Comparison of ENCODE assay signal across 8 mouse cellular contexts in the genomic region with DNA sequence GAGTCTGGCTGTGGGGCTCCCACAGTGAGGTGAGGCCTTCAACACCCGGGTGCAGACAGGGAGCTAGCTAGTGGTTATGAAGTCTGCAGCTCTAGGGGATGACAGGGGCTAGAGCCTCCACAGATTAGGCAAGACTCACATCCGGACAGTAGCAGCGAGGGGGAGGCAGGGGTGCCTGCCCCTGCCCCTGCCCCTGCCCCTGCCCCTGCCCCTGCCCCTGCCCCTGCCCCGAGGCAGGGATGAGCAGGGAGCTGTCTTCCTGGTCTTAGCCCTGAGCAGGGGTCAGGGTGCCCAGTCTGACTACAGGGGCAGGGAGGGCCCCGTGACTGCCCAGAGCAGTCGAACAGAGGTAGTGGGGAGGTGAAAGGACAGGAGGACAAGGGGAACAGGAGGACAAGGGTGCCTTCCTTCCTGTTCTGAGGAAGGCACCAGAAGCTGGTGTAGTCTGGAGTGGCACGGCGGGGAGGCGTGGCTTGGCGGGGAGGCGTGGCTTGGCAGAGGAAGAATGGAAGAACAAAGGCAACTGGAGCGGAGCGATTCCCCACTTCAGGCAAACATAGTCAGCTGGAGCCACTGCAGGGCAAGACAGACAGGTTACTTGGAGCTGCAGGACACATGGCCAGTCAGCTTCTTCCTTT. TPM values are rescaled to one million over a fixed set of nuclear protein-coding genes. Genes with fewer than 3 reads are reported as not detected.
A peak's percentile ranks its signal among the peaks of the same experiment; 100 is the strongest.
DNase-seq lines count a peak whose midpoint lies in the region; ATAC-seq and TF ChIP-seq lines count a peak whose summit lies in the region.

No protein-coding gene starts in this region.

- H3K27ac ChIP-seq in embryonic facial prominence, embryonic 14.5 days (replicated peaks; ENCODE audit: low read depth, low read length), result no peak overlapping the region
- peak overlapping the region; percentile 76 for H3K27ac ChIP-seq in liver, postnatal 0 days (ENCODE audit: low read depth)
- H3K27ac ChIP-seq in neural tube, embryonic 11.5 days (ENCODE audit: low read depth, low read length), result peak overlapping the region; percentile 29; the same call in 1 of the 2 replicates
- H3K27ac ChIP-seq in stomach, postnatal 0 days (replicated peaks), result peak overlapping the region; percentile 81

- H3K4me1 ChIP-seq in embryonic facial prominence, embryonic 14.5 days (ENCODE audit: control insufficient read depth, insufficient read depth, low read length), result peaks cover 10% of the 10 kb centered on the region
- H3K4me1 ChIP-seq in liver, postnatal 0 days (ENCODE audit: insufficient read depth), result peaks cover 19% of the 10 kb centered on the region
- peaks cover 6% of the 10 kb centered on the region; the same call in 1 of the 2 replicates for H3K4me1 ChIP-seq in neural tube, embryonic 11.5 days (ENCODE audit: control insufficient read depth, insufficient read depth, low read length)
- peaks cover 2% of the 10 kb centered on the region; the same call in 1 of the 2 replicates for H3K4me1 ChIP-seq in stomach, postnatal 0 days (replicated peaks; ENCODE audit: control insufficient read depth, insufficient read depth)

- peak overlapping the region; percentile 5; the same call in 1 of the 2 replicates for H3K4me3 ChIP-seq in embryonic facial prominence, embryonic 14.5 days (ENCODE audit: low read depth, low read length)
- no peak overlapping the region for H3K4me3 ChIP-seq in liver, postnatal 0 days (ENCODE audit: low read depth, low read length)
- H3K4me3 ChIP-seq in neural tube, embryonic 11.5 days (ENCODE audit: low read depth, low read length), result no peak overlapping the region
- no peak overlapping the region for H3K4me3 ChIP-seq in stomach, postnatal 0 days (ENCODE audit: low read depth, low read length)

- no peak for TF ChIP-seq EP300 in liver, postnatal 0 days (IDR thresholded peaks at IDR 0.05; ENCODE audit: low read depth)
- no peak for TF ChIP-seq EP300 in stomach, postnatal 0 days (optimal IDR thresholded peaks at IDR 0.05)

- ATAC-seq in embryonic facial prominence, embryonic 14.5 days (ENCODE audit: low read depth), result peak; percentile 77
- ATAC-seq in liver, postnatal 0 days, result peak; percentile 69
- ATAC-seq in neural tube, embryonic 11.5 days (ENCODE audit: insufficient read depth, low FRiP score, low TSS enrichment), result peak; percentile 60
- ATAC-seq in stomach, postnatal 0 days (ENCODE audit: low FRiP score, low TSS enrichment), result peak; percentile 79

- 4% methylated on average over 8 of the region's 13 CpGs for WGBS in embryonic facial prominence, embryonic 14.5 days
- 4% methylated on average over 13 of the region's 13 CpGs for WGBS in liver, postnatal 0 days (ENCODE audit: insufficient replicate concordance)
- WGBS in neural tube, embryonic 11.5 days, result 10% methylated on average over 12 of the region's 13 CpGs
- WGBS in stomach, postnatal 0 days, result 6% methylated on average over 11 of the region's 13 CpGs

- 0 out of 2 replicates have a peak overlapping the region, but pooled peaks have one; percentile 42 for H3K9ac ChIP-seq in embryonic facial prominence, embryonic 14.5 days (ENCODE audit: low read depth, low read length)
- peak overlapping the region; percentile 57 for H3K9ac ChIP-seq in liver, postnatal 0 days (replicated peaks)
- H3K9ac ChIP-seq in neural tube, embryonic 11.5 days (ENCODE audit: low read length), result peak overlapping the region; percentile 63
- peak overlapping the region; percentile 45; the same call in 1 of the 2 replicates for H3K9ac ChIP-seq in stomach, postnatal 0 days (ENCODE audit: low read length)

- no peaks in the 10 kb centered on the region for H3K36me3 ChIP-seq in embryonic facial prominence, embryonic 14.5 days (ENCODE audit: control insufficient read depth, insufficient read depth, low read length)
- peaks cover 29% of the 10 kb centered on the region; the same call in 1 of the 2 replicates for H3K36me3 ChIP-seq in liver, postnatal 0 days (replicated peaks; ENCODE audit: insufficient read depth, low read length)
- no peaks in the 10 kb centered on the region for H3K36me3 ChIP-seq in neural tube, embryonic 11.5 days (ENCODE audit: control insufficient read depth, insufficient read depth, low read length)
- peaks cover 7% of the 10 kb centered on the region for H3K36me3 ChIP-seq in stomach, postnatal 0 days (ENCODE audit: control insufficient read depth, insufficient read depth, low read length)

- intact Hi-C loops in heart, postnatal 14 days (cut with DNase I), result no loop called here

- no peak for TF ChIP-seq CTCF in liver, postnatal 0 days (IDR thresholded peaks at IDR 0.05; ENCODE audit: low read depth)
- no peak for TF ChIP-seq CTCF in stomach, postnatal 0 days (IDR thresholded peaks at IDR 0.05; ENCODE audit: low read depth)

- no peaks in the 10 kb centered on the region for H3K27me3 ChIP-seq in embryonic facial prominence, embryonic 14.5 days (replicated peaks; ENCODE audit: control insufficient read depth, insufficient read depth, low read length)
- H3K27me3 ChIP-seq in liver, postnatal 0 days (ENCODE audit: insufficient read depth, low read length), result no peaks in the 10 kb centered on the region
- H3K27me3 ChIP-seq in neural tube, embryonic 11.5 days (ENCODE audit: control insufficient read depth, insufficient read depth, low read length), result no peaks in the 10 kb centered on the region
- no peaks in the 10 kb centered on the region for H3K27me3 ChIP-seq in stomach, postnatal 0 days (ENCODE audit: control insufficient read depth, insufficient read depth, low read length)

- DNase-seq in gastrocnemius, adult 18-20 months (ENCODE audit: low spot score), result peak; percentile 38
- no peak for DNase-seq in gastrocnemius, adult 8-10 months (ENCODE audit: low spot score in 2 of 2)
- peak; percentile 79 for DNase-seq in embryonic facial prominence, embryonic 14.5 days (ENCODE audit: low spot score)
- peak; percentile 49 to 66 for DNase-seq in heart, postnatal 14 days
- DNase-seq in kidney, postnatal 4 days, result peak; percentile 88 to 92
- DNase-seq in liver, postnatal 0 days, result peak; percentile 88
- DNase-seq in neural tube, embryonic 11.5 days (ENCODE audit: low spot score), result peak; percentile 85
- peak; percentile 92 for DNase-seq in stomach, postnatal 0 days (ENCODE audit: low spot score)

- peak overlapping the region; percentile 35 for H3K4me2 ChIP-seq in embryonic facial prominence, embryonic 14.5 days (ENCODE audit: low read depth, low read length)
- H3K4me2 ChIP-seq in liver, postnatal 0 days (ENCODE audit: low read depth, low read length), result peak overlapping the region; percentile 56
- 0 out of 2 replicates have a peak overlapping the region, but pooled peaks have one; percentile 11 for H3K4me2 ChIP-seq in neural tube, embryonic 11.5 days (ENCODE audit: low read depth)
- H3K4me2 ChIP-seq in stomach, postnatal 0 days (replicated peaks; ENCODE audit: low read depth), result peak overlapping the region; percentile 12; the same call in 1 of the 2 replicates

- no peaks in the 10 kb centered on the region for H3K9me3 ChIP-seq in embryonic facial prominence, embryonic 14.5 days (ENCODE audit: control insufficient read depth, low read length)
- no peaks in the 10 kb centered on the region for H3K9me3 ChIP-seq in liver, postnatal 0 days (ENCODE audit: low read length)
- no peaks in the 10 kb centered on the region for H3K9me3 ChIP-seq in neural tube, embryonic 11.5 days (ENCODE audit: control insufficient read depth, low read length)
- no peaks in the 10 kb centered on the region for H3K9me3 ChIP-seq in stomach, postnatal 0 days (ENCODE audit: control insufficient read depth, low read length)

RNA-seq across cellular contexts. Expression of a gene that starts 3.0 kb away (rescaled TPM):
- not detected for total RNA-seq in gastrocnemius, adult 18-20 months (2021)
- total RNA-seq in gastrocnemius, adult 8-10 months (2022), result not detected
- not detected in 2 replicates for polyA plus RNA-seq in embryonic facial prominence, embryonic 14.5 days (2014; fragmentation: Nextera tagmentation; extraction: Ambion mirVana)
- total RNA-seq in heart, postnatal 14 days (2021), result not detected
- 0.09 TPM in 1 of 2 replicates, not detected in the other for polyA plus RNA-seq in liver, postnatal 0 days (2015; fragmentation: Nextera tagmentation; extraction: Ambion mirVana)
- not detected in 2 replicates for polyA plus RNA-seq in neural tube, embryonic 11.5 days (2014; fragmentation: Nextera tagmentation; extraction: Ambion mirVana)
- not detected in 2 replicates for polyA plus RNA-seq in stomach, postnatal 0 days (2015; fragmentation: Nextera tagmentation; extraction: Ambion mirVana)

RNA-seq across cellular contexts. Expression of a gene that starts 24.9 kb away (rescaled TPM):
- 1 to 10 TPM; 6.2 to 8.7 TPM for total RNA-seq in gastrocnemius, adult 18-20 months (2021)
- 1 to 10 TPM; 4.5 to 9.4 (median 7.2) TPM for total RNA-seq in gastrocnemius, adult 8-10 months (2022)
- 59.1 and 65.2 TPM in 2 replicates for polyA plus RNA-seq in embryonic facial prominence, embryonic 14.5 days (2014; fragmentation: Nextera tagmentation; extraction: Ambion mirVana)
- total RNA-seq in heart, postnatal 14 days (2021), result 10 to 100 TPM; 12.3 to 14.2 TPM
- polyA plus RNA-seq in liver, postnatal 0 days (2015; fragmentation: Nextera tagmentation; extraction: Ambion mirVana), result 19.2 and 21.5 TPM in 2 replicates
- polyA plus RNA-seq in neural tube, embryonic 11.5 days (2014; fragmentation: Nextera tagmentation; extraction: Ambion mirVana), result 75.2 and 79.9 TPM in 2 replicates
- 20.4 and 21.2 TPM in 2 replicates for polyA plus RNA-seq in stomach, postnatal 0 days (2015; fragmentation: Nextera tagmentation; extraction: Ambion mirVana)

RNA-seq across cellular contexts. Expression of a gene that starts 26.8 kb away (rescaled TPM):
- total RNA-seq in gastrocnemius, adult 18-20 months (2021), result 10 to 100 TPM; 89.8 to 91.1 TPM
- 100 to 1,000 TPM in 1 of 4 experiments, 10 to 100 TPM in 3; 85.0 to 113 (median 89.0) TPM for total RNA-seq in gastrocnemius, adult 8-10 months (2022)
- 16.8 and 19.0 TPM in 2 replicates for polyA plus RNA-seq in embryonic facial prominence, embryonic 14.5 days (2014; fragmentation: Nextera tagmentation; extraction: Ambion mirVana)
- 10 to 100 TPM; 31.7 to 36.8 TPM for total RNA-seq in heart, postnatal 14 days (2021)
- polyA plus RNA-seq in liver, postnatal 0 days (2015; fragmentation: Nextera tagmentation; extraction: Ambion mirVana), result 6.8 and 7.2 TPM in 2 replicates
- polyA plus RNA-seq in neural tube, embryonic 11.5 days (2014; fragmentation: Nextera tagmentation; extraction: Ambion mirVana), result 3.4 and 4.4 TPM in 2 replicates
- polyA plus RNA-seq in stomach, postnatal 0 days (2015; fragmentation: Nextera tagmentation; extraction: Ambion mirVana), result 21.2 and 21.4 TPM in 2 replicates

RNA-seq across cellular contexts. Expression of a gene that starts 57.4 kb away (rescaled TPM):
- 10 to 100 TPM; 18.4 to 20.5 TPM for total RNA-seq in gastrocnemius, adult 18-20 months (2021)
- 10 to 100 TPM; 14.5 to 19.6 (median 18.7) TPM for total RNA-seq in gastrocnemius, adult 8-10 months (2022)
- 32.1 and 34.9 TPM in 2 replicates for polyA plus RNA-seq in embryonic facial prominence, embryonic 14.5 days (2014; fragmentation: Nextera tagmentation; extraction: Ambion mirVana)
- total RNA-seq in heart, postnatal 14 days (2021), result 10 to 100 TPM; 17.5 to 18.9 TPM
- 12.4 and 15.4 TPM in 2 replicates for polyA plus RNA-seq in liver, postnatal 0 days (2015; fragmentation: Nextera tagmentation; extraction: Ambion mirVana)
- 34.4 and 36.7 TPM in 2 replicates for polyA plus RNA-seq in neural tube, embryonic 11.5 days (2014; fragmentation: Nextera tagmentation; extraction: Ambion mirVana)
- polyA plus RNA-seq in stomach, postnatal 0 days (2015; fragmentation: Nextera tagmentation; extraction: Ambion mirVana), result 18.5 and 21.1 TPM in 2 replicates

Comparison
In these comparisons a context has a peak if more than half of its experiments do, and no peak if none do; other contexts are left out.
1. DNase-seq: peak in gastrocnemius, adult 18-20 months (single experiment), embryonic facial prominence, embryonic 14.5 days (single experiment), heart, postnatal 14 days (2 of 2), kidney, postnatal 4 days (2 of 2), liver, postnatal 0 days (single experiment), neural tube, embryonic 11.5 days (single experiment) and stomach, postnatal 0 days (single experiment); none in gastrocnemius, adult 8-10 months (0 of 2).
2. Peak in every context shown above with its lines, with median percentiles within 50 percentile points of each other: ATAC-seq, H3K4me2 ChIP-seq and H3K9ac ChIP-seq.